8 mouse cellular contexts compared by ENCODE assay signal in genomic region chr8:122853340-122853771, GRCm38 (mm10). TPM values are rescaled to one million over a fixed set of nuclear protein-coding genes. Genes with fewer than 3 reads are reported as not detected.
A peak's percentile ranks its signal among the peaks of the same experiment; 100 is the strongest.
DNase-seq lines count a peak whose midpoint lies in the region; ATAC-seq lines count a peak whose summit lies in the region.
"Had no signal": no experiment of that assay in that cellular context is flagged by ENCODE, and none has a peak within 500 bp of the region (broad histone marks: within the 10 kb centered on the region; RNA-seq: fewer than 3 reads in every experiment).

No protein-coding gene starts in this region.

- no peak overlapping the region for H3K9ac ChIP-seq in hindbrain, embryonic 14.5 days
- no peak overlapping the region for H3K9ac ChIP-seq in neural tube, embryonic 15.5 days (replicated peaks)

- WGBS in embryonic facial prominence, embryonic 10.5 days = 23% methylated on average over 11 of the region's 11 CpGs
- 9% methylated on average over 11 of the region's 11 CpGs for WGBS in hindbrain, embryonic 14.5 days
- WGBS in neural tube, embryonic 15.5 days = 11% methylated on average over 11 of the region's 11 CpGs

- no peak overlapping the region; the same call in 1 of the 2 replicates for H3K27ac ChIP-seq in embryonic facial prominence, embryonic 10.5 days (replicated peaks)
- H3K27ac ChIP-seq in hindbrain, embryonic 14.5 days = no peak overlapping the region
- H3K27ac ChIP-seq in neural tube, embryonic 15.5 days (replicated peaks) = no peak overlapping the region; the same call in 1 of the 2 replicates

- H3K27me3 ChIP-seq in embryonic facial prominence, embryonic 10.5 days (replicated peaks; ENCODE audit: low read depth, poor library complexity, severe bottlenecking) = peaks cover 27% of the 10 kb centered on the region
- H3K27me3 ChIP-seq in hindbrain, embryonic 14.5 days (ENCODE audit: control insufficient read depth, insufficient read depth, low read length) = no peaks in the 10 kb centered on the region
- no peaks in the 10 kb centered on the region for H3K27me3 ChIP-seq in neural tube, embryonic 15.5 days (replicated peaks)

- H3K4me2 ChIP-seq in hindbrain, embryonic 14.5 days (replicated peaks) = no peak overlapping the region
- H3K4me2 ChIP-seq in neural tube, embryonic 15.5 days = peak overlapping the region; percentile 17; the same call in 1 of the 2 replicates

- no peak overlapping the region for H3K4me3 ChIP-seq in embryonic facial prominence, embryonic 10.5 days
- no peak overlapping the region for H3K4me3 ChIP-seq in hindbrain, embryonic 14.5 days (replicated peaks; ENCODE audit: low read length)
- no peak overlapping the region for H3K4me3 ChIP-seq in neural tube, embryonic 15.5 days (replicated peaks)

- ATAC-seq in hindbrain, embryonic 14.5 days (ENCODE audit: low FRiP score) = peak; percentile 49
- ATAC-seq in neural tube, embryonic 15.5 days (ENCODE audit: low FRiP score) = peak; percentile 72; the same call in 1 of the 2 replicates

- no peaks in the 10 kb centered on the region for H3K9me3 ChIP-seq in embryonic facial prominence, embryonic 10.5 days
- no peaks in the 10 kb centered on the region for H3K9me3 ChIP-seq in hindbrain, embryonic 14.5 days (ENCODE audit: control insufficient read depth, low read length)
- H3K9me3 ChIP-seq in neural tube, embryonic 15.5 days (replicated peaks) = no peaks in the 10 kb centered on the region

- H3K4me1 ChIP-seq in embryonic facial prominence, embryonic 10.5 days = peaks cover 59% of the 10 kb centered on the region
- H3K4me1 ChIP-seq in hindbrain, embryonic 14.5 days (replicated peaks; ENCODE audit: control insufficient read depth, insufficient read depth, low read length) = peaks cover 5% of the 10 kb centered on the region
- peaks cover 8% of the 10 kb centered on the region for H3K4me1 ChIP-seq in neural tube, embryonic 15.5 days

- peak; percentile 42 for DNase-seq in right cerebral cortex, postnatal 4 days
- DNase-seq in right cerebral cortex, adult 18-20 months = no peak
- peak; percentile 46 for DNase-seq in embryonic facial prominence, embryonic 10.5 days (ENCODE audit: low spot score)
- no peak for DNase-seq in hindbrain, embryonic 14.5 days (ENCODE audit: low spot score)
- DNase-seq in c-Kit-positive CD71-positive TER-119-positive erythroid progenitor cells, embryonic 14.5 days (ENCODE audit: low spot score) = no peak
- DNase-seq in heart, postnatal 25 days (ENCODE audit: low spot score) = no peak

- H3K36me3 ChIP-seq in embryonic facial prominence, embryonic 10.5 days (replicated peaks) = no peaks in the 10 kb centered on the region
- no peaks in the 10 kb centered on the region for H3K36me3 ChIP-seq in hindbrain, embryonic 14.5 days (replicated peaks; ENCODE audit: control insufficient read depth, insufficient read depth)
- H3K36me3 ChIP-seq in neural tube, embryonic 15.5 days = no peaks in the 10 kb centered on the region

- intact Hi-C loops in heart, postnatal 25 days (cut with DNase I) = no loop called here

RNA-seq across cellular contexts. Expression of gene Cdh15, which starts 5.6 kb away (rescaled TPM):
- 1.7 and 2.0 TPM in 2 replicates for polyA plus RNA-seq in embryonic facial prominence, embryonic 10.5 days (2016; fragmentation: Nextera tagmentation; extraction: Ambion mirVana)
- 1.5 TPM in 2 replicates for polyA plus RNA-seq in hindbrain, embryonic 14.5 days (2014; fragmentation: Nextera tagmentation; extraction: Ambion mirVana)
- polyA plus RNA-seq in neural tube, embryonic 15.5 days (2015; fragmentation: Nextera tagmentation; extraction: Ambion mirVana) = 2.7 and 3.2 TPM in 2 replicates
- not detected for total RNA-seq in heart, postnatal 25 days (2021)
- polyA plus RNA-seq: heart, postnatal 0 days had no signal

Comparison
In these comparisons a context has a peak if more than half of its experiments do, and no peak if none do; other contexts are left out.
1. DNase-seq: peak in right cerebral cortex, postnatal 4 days (single experiment) and embryonic facial prominence, embryonic 10.5 days (single experiment); none in right cerebral cortex, adult 18-20 months (single experiment), hindbrain, embryonic 14.5 days (single experiment), c-Kit-positive CD71-positive TER-119-positive erythroid progenitor cells, embryonic 14.5 days (single experiment) and heart, postnatal 25 days (single experiment).